Mouse (Mus musculus) lung, adult 2 months (tissue): ENCODE measurements around the gene Usp1.

Source experiments
- CTCF ChIP-seq: fragments of 200-500 bp; IDR thresholded peaks from 2 replicates; pipeline ENCODE4 v1.5.1; 2011; ENCODE audit warnings: mild to moderate bottlenecking, low read length, control low read depth; ENCODE audit not compliant: insufficient read depth
- POLR2A ChIP-seq: fragments of 200-500 bp; IDR thresholded peaks from 2 replicates; pipeline ENCODE4 v1.6.1; 2011; ENCODE audit warnings: low read depth, mild to moderate bottlenecking, control low read depth, low read length, borderline replicate concordance; ENCODE audit errors: extremely low read depth

DNA sequence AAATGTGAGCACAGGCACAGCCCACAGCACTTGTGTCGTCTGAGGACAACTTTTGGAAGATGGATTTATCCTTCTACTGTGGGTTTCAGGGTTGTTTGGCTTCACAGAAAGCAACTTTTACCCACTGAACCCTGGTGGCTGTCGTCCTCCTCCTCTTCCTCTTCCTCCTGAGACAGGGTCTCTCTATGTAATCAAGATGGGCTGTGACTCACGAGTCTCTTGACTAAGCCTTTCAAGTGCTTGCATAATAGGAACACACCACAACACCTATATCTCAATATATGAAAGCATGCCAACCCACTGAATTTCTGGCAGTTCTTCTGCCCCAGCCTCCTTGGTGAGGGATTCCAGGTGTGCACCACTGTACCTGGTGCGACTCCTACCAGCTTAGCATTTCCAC lies 2.7 kb upstream of the Usp1 start:
- no peak for TF ChIP-seq CTCF
- TF ChIP-seq POLR2A: no peak
